Mouse (Mus musculus): ENCODE data around the gene Pdf.

DNA sequence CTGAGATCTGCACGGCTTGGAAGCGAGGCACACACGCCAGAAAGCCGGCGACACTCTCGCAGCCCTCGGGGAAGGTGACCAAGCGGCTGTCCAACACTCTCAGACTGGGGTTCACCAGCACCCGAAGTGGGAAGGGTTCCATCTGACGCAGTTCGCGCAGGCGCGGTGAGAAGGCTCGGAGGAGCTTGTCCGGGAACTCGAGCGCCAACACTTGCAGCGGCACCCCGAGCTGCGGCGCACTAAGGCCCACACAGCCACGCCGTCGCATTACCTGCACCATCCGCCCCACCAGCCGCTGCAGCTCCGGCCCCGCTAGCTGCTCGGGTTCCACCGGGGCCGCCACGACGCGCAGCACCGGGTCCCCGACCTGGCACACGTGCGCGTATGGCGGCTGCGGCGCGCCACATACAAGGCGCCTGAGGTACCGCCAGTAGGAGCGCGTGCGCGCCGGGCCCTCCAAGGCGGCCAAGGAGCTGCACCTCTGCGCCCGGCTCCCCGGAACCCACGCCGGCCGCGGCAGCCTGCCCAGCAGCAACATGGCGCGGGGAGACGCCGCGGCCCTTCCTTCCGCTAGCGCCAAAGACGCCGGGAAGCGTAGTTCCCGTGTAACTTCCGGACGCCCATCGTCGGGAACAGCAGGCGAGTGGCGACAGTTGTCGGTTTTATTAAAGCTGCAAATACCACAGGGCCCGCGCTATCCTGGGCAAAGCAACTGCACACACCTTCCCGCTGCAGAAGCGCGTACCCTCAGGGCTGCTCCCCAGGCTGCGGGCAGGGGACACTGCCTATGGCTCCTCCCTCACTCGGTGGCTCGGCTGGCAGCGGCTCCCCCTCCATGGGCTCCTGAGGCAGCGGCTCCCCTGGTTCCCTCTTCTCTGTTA is at the start of gene Pdf:
- TF ChIP-seq POLR2A (IDR thresholded peaks at IDR 0.05; ENCODE audit: insufficient read depth, low read depth, low read length) (peak; percentile 82), CTCF (IDR thresholded peaks at IDR 0.05) (0 out of 2 replicates have a peak, but pooled peaks have one; percentile 13)

Data from heart, adult 2 months (tissue).